Mouse (Mus musculus): ENCODE measurements around the gene Efna1.

GRCm38 (mm10) chr3:89262417-89262816, 18.5 kb downstream of the Efna1 start:
- no peak for TF ChIP-seq NELFE (IDR thresholded peaks at IDR 0.05; ENCODE audit: low read depth, low read length)
- no peak for TF ChIP-seq CTCF (IDR thresholded peaks at IDR 0.05 in 2 of 3, conservative IDR thresholded peaks at IDR 0.05 in 1 of 3; ENCODE audit: control insufficient read depth in 1 of 3, insufficient read depth in 1 of 3, low read depth in 2 of 3, low read length in 3 of 3, poor library complexity in 1 of 3, severe bottlenecking in 1 of 3)
- TF ChIP-seq USF1 (IDR thresholded peaks at IDR 0.05; ENCODE audit: low read depth, low read length) = no peak
- no peak for TF ChIP-seq POLR2A (IDR thresholded peaks at IDR 0.05; ENCODE audit: control insufficient read depth in 1 of 2, insufficient read depth in 1 of 2, low read depth in 1 of 2, low read length in 2 of 2, poor library complexity in 1 of 2)
- TF ChIP-seq CHD2 (IDR thresholded peaks at IDR 0.05; ENCODE audit: low read length) = no peak
- TF ChIP-seq HCFC1 (IDR thresholded peaks at IDR 0.05; ENCODE audit: low read depth, low read length) = no peak
- TF ChIP-seq MAZ (IDR thresholded peaks at IDR 0.05; ENCODE audit: low read depth, low read length) = no peak

Measured in MEL (cell line).